Mouse (Mus musculus) embryonic facial prominence, embryonic 13.5 days (tissue): Measurements from ENCODE around the gene Dlg4. TPM values are rescaled to one million over a fixed set of nuclear protein-coding genes. Genes with fewer than 3 reads are reported as not detected.

Source experiments
- ATAC-seq: fragments of 200-750 bp; cut with Nextera tagmentation; 2 replicates; pipeline ENCODE4 v1.8.0; 2017; ENCODE audit warnings: low read depth; ENCODE audit not compliant: insufficient number of reproducible peaks, insufficient read depth, low FRiP score, low TSS enrichment
- H3K27ac ChIP-seq: fragments of 300-500 bp; sonication (generic); 2 replicates; pipeline ENCODE4 v1.5.1; 2015; ENCODE audit warnings: moderate library complexity, mild to moderate bottlenecking, inconsistent platforms
- H3K27me3 ChIP-seq: fragments of 300-500 bp; sonication (generic); 2 replicates; pipeline ENCODE4 v1.6.1; 2015; ENCODE audit warnings: mild to moderate bottlenecking, inconsistent platforms
- H3K36me3 ChIP-seq: fragments of 300-500 bp; sonication (generic); 2 replicates; pipeline ENCODE4 v1.6.1; 2015; ENCODE audit warnings: mild to moderate bottlenecking, inconsistent platforms
- H3K4me1 ChIP-seq: fragments of 300-500 bp; sonication (generic); 2 replicates; pipeline ENCODE4 v1.6.1; 2015; ENCODE audit warnings: inconsistent platforms
- H3K4me2 ChIP-seq: fragments of 300-500 bp; sonication (generic); 2 replicates; pipeline ENCODE4 v1.6.1; 2015; ENCODE audit warnings: moderate library complexity, mild to moderate bottlenecking, inconsistent platforms
- H3K4me3 ChIP-seq: fragments of 300-500 bp; sonication (generic); 2 replicates; pipeline ENCODE4 v1.5.1; 2015; ENCODE audit warnings: mild to moderate bottlenecking, inconsistent platforms
- H3K9ac ChIP-seq: fragments of 300-500 bp; sonication (generic); 2 replicates; pipeline ENCODE4 v1.6.1; 2015; ENCODE audit warnings: mild to moderate bottlenecking, inconsistent platforms
- H3K9me3 ChIP-seq: fragments of 300-500 bp; sonication (generic); 2 replicates; pipeline ENCODE4 v1.6.1; 2016; ENCODE audit warnings: inconsistent platforms
- WGBS: fragments of 180-500 bp; shearing (Covaris S2); methylation state at CpG from one replicate; pipeline ENCODE4 v1.1.7; 2015; ENCODE audit warnings: mixed read lengths; 5-methylcytosine and 5-hydroxymethylcytosine counted together
- polyA plus RNA-seq: library from polyadenylated mRNA; unstranded; fragments of >200 nt; fragmentation: Nextera tagmentation; extraction: Ambion mirVana; gene quantifications from 2 replicates; pipeline ENCODE4 v1.2.1, GENCODE M21; 2015

Dlg4 gene
- polyA plus RNA-seq, 1 experiment from 2014 or later, result 13.1 TPM

DNA sequence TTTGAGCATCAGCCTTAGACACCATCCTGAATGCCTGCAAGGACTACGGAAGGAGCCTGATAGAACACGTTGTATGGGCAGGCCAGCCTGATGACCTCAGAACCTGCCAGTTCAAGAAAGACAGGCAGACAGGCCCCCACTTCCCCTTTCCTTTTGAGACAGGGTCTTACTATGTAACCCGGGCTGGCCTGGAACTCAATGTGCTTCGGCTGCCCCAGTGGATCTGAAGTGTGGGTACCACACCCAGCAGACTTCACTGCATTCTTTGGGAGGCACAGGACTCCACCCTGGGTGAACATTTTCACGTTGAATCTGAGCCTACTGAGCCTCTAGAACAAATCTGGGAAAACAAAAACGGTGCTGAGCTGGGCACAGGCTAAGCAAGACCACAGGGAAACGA, 21.4 kb downstream of the Dlg4 start:
- peaks cover 77% of the 10 kb centered on the region for H3K36me3 ChIP-seq
- no peak overlapping the region for H3K9ac ChIP-seq
- no peak for ATAC-seq

GRCm38 (mm10) chr11:70039631-70040030, 22.9 kb downstream of the Dlg4 start:
- Histone ChIP-seq H3K27ac (no peak overlapping the region), H3K4me1 (no peaks in the 10 kb centered on the region), H3K9ac (no peak overlapping the region), H3K9me3 (no peaks in the 10 kb centered on the region), H3K4me3 (no peak overlapping the region), H3K4me2 (no peak overlapping the region), H3K36me3 (peaks cover 79% of the 10 kb centered on the region), H3K27me3 (no peaks in the 10 kb centered on the region)
- WGBS, result 90% methylated on average over 10 of the region's 10 CpGs
- no peak for ATAC-seq

More for the DNA sequence above, 21.4 kb downstream of the Dlg4 start:
- Histone ChIP-seq H3K27me3 (no peaks in the 10 kb centered on the region), H3K9me3 (no peaks in the 10 kb centered on the region), H3K4me1 (no peaks in the 10 kb centered on the region), H3K4me2 (no peak overlapping the region), H3K4me3 (no peak overlapping the region), H3K27ac (no peak overlapping the region)
- 80% methylated on average over 7 of the region's 7 CpGs for WGBS

DNA sequence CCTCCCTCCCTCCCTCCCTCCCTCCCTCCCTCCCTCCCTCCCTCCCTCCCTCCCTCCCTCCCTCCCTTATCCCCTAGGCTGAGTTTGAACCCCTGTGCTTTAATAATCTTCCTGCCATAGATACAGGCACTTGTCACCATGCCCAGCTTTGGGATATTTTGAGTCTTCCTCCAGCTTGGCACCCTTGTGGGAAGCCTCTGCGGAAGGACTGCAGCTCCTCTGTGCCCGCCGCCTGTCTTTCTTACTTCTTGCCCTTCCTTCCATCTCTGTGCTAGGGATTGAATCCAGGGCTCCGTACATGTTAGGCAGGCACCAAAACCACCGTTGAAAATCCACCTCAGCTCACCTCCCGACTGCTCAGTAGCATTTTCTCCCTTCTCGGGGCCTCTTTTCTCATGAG, 23.4 kb downstream of the Dlg4 start:
- Histone ChIP-seq H3K36me3 (peaks cover 80% of the 10 kb centered on the region), H3K9me3 (no peaks in the 10 kb centered on the region), H3K4me2 (no peak overlapping the region), H3K27ac (no peak overlapping the region), H3K9ac (peak overlapping the region; percentile 27; the same call in 1 of the 2 replicates), H3K4me1 (0 out of 2 replicates have a peak, but pooled peaks cover 3% of the 10 kb centered on the region), H3K4me3 (no peak overlapping the region), H3K27me3 (no peaks in the 10 kb centered on the region)
- WGBS, result 88% methylated on average over 7 of the region's 7 CpGs
- no peak for ATAC-seq

DNA sequence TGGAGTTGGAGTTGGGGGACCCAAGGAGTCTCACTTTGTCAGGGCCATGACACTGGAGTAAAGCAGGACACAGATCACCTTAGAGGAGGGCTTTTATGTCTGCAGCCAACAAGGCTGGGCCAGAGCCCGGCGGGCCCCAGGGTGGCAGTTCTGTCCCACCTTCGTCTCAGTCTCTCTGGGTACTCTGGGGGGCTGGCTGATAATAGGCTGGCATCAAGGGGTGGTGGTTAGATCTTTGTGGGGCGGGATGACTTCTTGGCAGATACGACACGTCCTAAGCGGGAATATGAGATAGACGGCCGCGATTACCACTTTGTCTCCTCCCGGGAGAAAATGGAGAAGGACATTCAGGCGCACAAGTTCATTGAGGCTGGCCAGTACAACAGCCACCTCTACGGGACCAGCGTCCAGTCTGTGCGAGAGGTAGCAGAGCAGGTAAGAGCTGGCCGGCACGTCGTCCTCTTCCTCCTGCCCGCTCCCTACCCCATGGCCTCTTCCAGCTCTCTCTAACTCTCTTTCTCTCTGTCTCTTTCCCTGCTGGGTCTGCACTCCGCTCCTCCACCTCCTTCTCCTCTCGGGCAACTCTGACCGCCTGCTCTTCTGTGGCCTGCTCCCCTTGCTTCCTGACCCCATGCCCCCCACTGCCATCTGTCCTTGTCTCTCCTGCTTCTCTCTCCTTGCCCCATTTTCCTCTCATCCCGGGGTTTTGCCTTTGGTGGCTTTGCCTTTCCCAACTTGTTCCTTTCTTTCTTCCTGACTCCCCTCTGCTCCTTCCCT, 25.8 kb downstream of the Dlg4 start:
- Histone ChIP-seq H3K4me3 (no peak overlapping the region), H3K27ac (no peak overlapping the region), H3K4me1 (0 out of 2 replicates have a peak, but pooled peaks cover 3% of the 10 kb centered on the region), H3K9me3 (no peaks in the 10 kb centered on the region), H3K4me2 (no peak overlapping the region), H3K27me3 (no peaks in the 10 kb centered on the region), H3K9ac (no peak overlapping the region), H3K36me3 (peaks cover 75% of the 10 kb centered on the region)
- WGBS, result 90% methylated on average over 23 of the region's 23 CpGs
- ATAC-seq, result no peak

- 76% methylated on average over 7 of the region's 7 CpGs for WGBS
- no peak overlapping the region for H3K4me3 ChIP-seq
- H3K9ac ChIP-seq, result no peak overlapping the region
- no peak overlapping the region for H3K27ac ChIP-seq
- 0 out of 2 replicates have a peak, but pooled peaks cover 3% of the 10 kb centered on the region for H3K4me1 ChIP-seq
- H3K9me3 ChIP-seq, result no peaks in the 10 kb centered on the region
- H3K36me3 ChIP-seq, result peaks cover 64% of the 10 kb centered on the region
- H3K27me3 ChIP-seq, result no peaks in the 10 kb centered on the region
- no peak overlapping the region for H3K4me2 ChIP-seq
- no peak for ATAC-seq
Observed at GRCm38 (mm10) chr11:70043665-70044064, 26.9 kb downstream of the Dlg4 start.

GRCm38 (mm10) chr11:70045435-70045834, 28.7 kb downstream of the Dlg4 start:
- H3K36me3 ChIP-seq, result peaks cover 48% of the 10 kb centered on the region
- 19% methylated on average over 9 of the region's 9 CpGs for WGBS
- ATAC-seq, result no peak
- H3K9me3 ChIP-seq, result no peaks in the 10 kb centered on the region
- H3K4me2 ChIP-seq, result no peak overlapping the region
- peak overlapping the region; percentile 4; the same call in 1 of the 2 replicates for H3K27ac ChIP-seq
- no peaks in the 10 kb centered on the region for H3K27me3 ChIP-seq
- no peak overlapping the region for H3K9ac ChIP-seq
- H3K4me1 ChIP-seq, result 0 out of 2 replicates have a peak, but pooled peaks cover 3% of the 10 kb centered on the region
- H3K4me3 ChIP-seq, result no peak overlapping the region

DNA sequence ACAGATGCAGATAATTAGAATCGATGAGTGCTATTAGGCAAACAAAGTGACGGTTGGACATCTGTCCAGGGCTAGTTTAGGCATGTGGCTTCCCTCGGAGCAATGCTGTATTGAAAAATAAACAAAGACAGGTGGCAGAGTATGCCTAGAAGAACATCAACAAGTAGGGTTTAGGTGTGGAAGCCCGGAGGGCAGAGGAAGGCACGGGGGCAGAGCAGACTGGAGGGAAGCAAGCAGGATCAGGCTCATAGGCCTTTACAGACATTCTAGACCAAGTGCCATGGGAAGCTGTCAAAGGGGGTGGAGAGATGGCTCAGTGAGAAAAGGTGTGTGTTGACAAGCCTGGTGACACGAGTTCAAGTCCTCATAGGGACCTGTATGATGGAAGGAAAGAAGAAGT, 32.6 kb downstream of the Dlg4 start:
- Histone ChIP-seq H3K4me3 (no peak overlapping the region), H3K27me3 (no peaks in the 10 kb centered on the region), H3K9ac (no peak overlapping the region), H3K36me3 (peaks cover 11% of the 10 kb centered on the region), H3K9me3 (no peaks in the 10 kb centered on the region), H3K4me2 (no peak overlapping the region), H3K27ac (no peak overlapping the region), H3K4me1 (0 out of 2 replicates have a peak, but pooled peaks cover 3% of the 10 kb centered on the region)
- 40% methylated on average over 6 of the region's 6 CpGs for WGBS
- no peak for ATAC-seq

- Histone ChIP-seq H3K9me3 (no peaks in the 10 kb centered on the region), H3K4me2 (no peak overlapping the region), H3K4me3 (no peak overlapping the region), H3K4me1 (0 out of 2 replicates have a peak, but pooled peaks cover 2% of the 10 kb centered on the region), H3K27ac (no peak overlapping the region), H3K9ac (no peak overlapping the region), H3K27me3 (no peaks in the 10 kb centered on the region), H3K36me3 (peaks cover 7% of the 10 kb centered on the region)
- ATAC-seq, result no peak
- 57% methylated on average over 10 of the region's 10 CpGs for WGBS
Observed at GRCm38 (mm10) chr11:70049816-70050215, 33.1 kb downstream of the Dlg4 start.

GRCm38 (mm10) chr11:70053156-70053555, 36.4 kb downstream of the Dlg4 start:
- Histone ChIP-seq H3K27me3 (no peaks in the 10 kb centered on the region), H3K4me3 (no peak overlapping the region), H3K4me1 (0 out of 2 replicates have a peak, but pooled peaks cover 8% of the 10 kb centered on the region), H3K4me2 (no peak overlapping the region), H3K9ac (no peak overlapping the region), H3K9me3 (no peaks in the 10 kb centered on the region), H3K36me3 (no peaks in the 10 kb centered on the region), H3K27ac (0 out of 2 replicates have a peak overlapping the region, but pooled peaks have one; percentile 16)
- ATAC-seq, result no peak
- WGBS, result 71% methylated on average over 7 of the region's 7 CpGs

- WGBS, result 82% methylated on average over 10 of the region's 10 CpGs
Observed at GRCm38 (mm10) chr11:70053898-70054570, 37.3 kb downstream of the Dlg4 start, which contains the start of gene Asgr1. Gene Asgr1, plus strand, starts transcription at chr11:70054085.

DNA sequence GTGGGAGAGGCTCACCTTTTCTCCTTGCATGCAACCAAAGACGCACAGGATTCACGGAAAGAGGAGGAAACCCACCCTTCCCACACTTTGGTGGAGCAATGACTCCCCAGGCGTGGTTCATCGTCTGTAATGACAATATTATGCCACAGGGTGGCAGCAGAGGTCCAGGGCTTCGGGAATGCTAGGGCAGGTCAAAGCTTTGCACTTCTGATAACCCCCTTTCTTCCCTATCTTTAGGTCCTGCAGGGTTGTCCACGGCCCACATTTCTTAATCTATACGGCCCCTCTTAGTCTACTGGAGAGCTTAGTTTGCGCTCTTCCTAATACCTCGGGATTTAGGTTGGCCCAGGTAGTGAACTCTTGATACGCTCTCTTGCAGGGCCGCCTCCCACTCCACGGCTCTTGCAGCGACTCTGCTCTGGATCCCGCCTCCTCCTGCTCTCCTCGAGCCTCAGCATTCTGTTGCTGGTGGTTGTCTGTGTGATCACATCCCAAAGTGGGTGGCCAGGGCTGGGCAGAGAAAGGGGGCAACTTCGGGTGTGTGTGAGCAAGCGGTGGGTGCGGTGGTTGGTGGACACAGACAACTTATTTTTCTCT, 39.0 kb downstream of the Dlg4 start:
- Histone ChIP-seq H3K4me3 (no peak overlapping the region), H3K9me3 (no peaks in the 10 kb centered on the region), H3K27me3 (no peaks in the 10 kb centered on the region), H3K27ac (no peak overlapping the region), H3K9ac (no peak overlapping the region), H3K36me3 (no peaks in the 10 kb centered on the region), H3K4me1 (0 out of 2 replicates have a peak, but pooled peaks cover 8% of the 10 kb centered on the region), H3K4me2 (peak overlapping the region; percentile 42)
- ATAC-seq, result peak; percentile 21; the same call in 1 of the 2 replicates
- WGBS, result 27% methylated on average over 18 of the region's 18 CpGs

More at GRCm38 (mm10) chr11:70053898-70054570, 37.3 kb downstream of the Dlg4 start, which contains the start of gene Asgr1:
- H3K9ac ChIP-seq, result peak within 1 kb of the TSS; percentile 6; the same call in 1 of the 2 replicates
- ATAC-seq, result no peak
- H3K4me2 ChIP-seq, result no peak within 1 kb of the TSS
- no peaks in the 10 kb centered on the region for H3K27me3 ChIP-seq
- no peaks in the 10 kb centered on the region for H3K36me3 ChIP-seq
- H3K27ac ChIP-seq, result 0 out of 2 replicates have a peak within 1 kb of the TSS, but pooled peaks have one; percentile 16
- no peak within 1 kb of the TSS for H3K4me3 ChIP-seq
- H3K9me3 ChIP-seq, result no peaks in the 10 kb centered on the region
- 0 out of 2 replicates have a peak, but pooled peaks cover 8% of the 10 kb centered on the region for H3K4me1 ChIP-seq
